Mouse (Mus musculus) ES-E14 (cell line): ENCODE results near the gene Olfr1188.
"Not testable (repeated sequence)": the region's sequence is repeated elsewhere in the genome, so short reads cannot be mapped to it uniquely, and the experiment has no call there.

Source experiments
- CHD2 ChIP-seq: IDR thresholded peaks from 2 replicates; pipeline ENCODE4 v1.6.1; 2014; ENCODE audit warnings: mild to moderate bottlenecking, low read depth, low read length, inconsistent platforms
- ZC3H11A ChIP-seq: IDR thresholded peaks from 2 replicates; pipeline ENCODE4 v1.6.1; 2012; ENCODE audit warnings: low read depth, mild to moderate bottlenecking, inconsistent platforms, low read length, borderline replicate concordance
- ZNF384 ChIP-seq: IDR thresholded peaks from 2 replicates; pipeline ENCODE4 v1.6.1; 2012; ENCODE audit warnings: low read depth, low read length, inconsistent platforms

- not testable (repeated sequence) for TF ChIP-seq ZC3H11A, CHD2, ZNF384
Observed at GRCm38 (mm10) chr2:88572696-88573095, 16.0 kb downstream of the Olfr1188 start.
